Mouse (Mus musculus): ENCODE results near the gene 2010111I01Rik. TPM values are rescaled to one million over a fixed set of nuclear protein-coding genes. Genes with fewer than 3 reads are reported as not detected.

2010111I01Rik gene
- polyA plus RNA-seq, 1 experiment from 2014 or later: 146 TPM

- 77% methylated on average over 2 of the region's 2 CpGs for WGBS
- DNase-seq (ENCODE audit: low spot score) (no peak), ATAC-seq (replicated peaks; ENCODE audit: low FRiP score, low read depth) (no peak)
- no peak overlapping the region for H3K4me2 ChIP-seq (ENCODE audit: low read length)
- no peak overlapping the region for H3K27ac ChIP-seq
- no peak for TF ChIP-seq CTCF (IDR thresholded peaks at IDR 0.05; ENCODE audit: low read depth)
- no peak overlapping the region for H3K9ac ChIP-seq (ENCODE audit: low read depth, low read length)
- peaks cover 12% of the 10 kb centered on the region; the same call in 1 of the 2 replicates for H3K4me1 ChIP-seq (replicated peaks; ENCODE audit: insufficient read depth, low read length)
- H3K4me3 ChIP-seq (replicated peaks; ENCODE audit: low read depth, low read length): no peak overlapping the region
- H3K36me3 ChIP-seq (ENCODE audit: insufficient read depth, low read length): no peaks in the 10 kb centered on the region
- no peaks in the 10 kb centered on the region for H3K27me3 ChIP-seq (ENCODE audit: insufficient read depth, low read length)
- no peaks in the 10 kb centered on the region for H3K9me3 ChIP-seq (replicated peaks; ENCODE audit: low read length)
Measured at GRCm38 (mm10) chr13:63091246-63091645, 126.6 kb downstream of the 2010111I01Rik start.

DNA sequence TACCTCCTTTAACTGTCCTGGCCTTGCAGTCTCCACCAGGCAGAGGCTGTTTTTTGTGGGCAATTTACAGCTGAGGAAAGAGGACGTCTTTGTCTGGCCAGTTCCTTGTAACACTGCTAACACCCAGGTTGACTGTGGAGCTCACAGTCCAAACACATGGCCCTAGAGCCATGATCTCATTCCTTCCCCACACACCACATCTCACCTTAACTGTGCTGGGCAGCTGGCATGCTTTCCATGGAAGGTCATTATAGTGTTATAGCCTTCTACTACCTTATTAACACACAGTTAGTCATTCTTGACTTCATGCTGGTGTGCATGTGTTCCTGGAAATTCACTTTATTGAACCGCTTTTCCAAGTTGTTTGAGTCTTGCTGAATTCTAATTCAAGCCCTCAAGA, 127.6 kb downstream of the 2010111I01Rik start:
- H3K9me3 ChIP-seq (replicated peaks; ENCODE audit: low read length): no peaks in the 10 kb centered on the region
- TF ChIP-seq CTCF (IDR thresholded peaks at IDR 0.05; ENCODE audit: low read depth): no peak
- no peak for DNase-seq (ENCODE audit: low spot score)
- no peaks in the 10 kb centered on the region for H3K27me3 ChIP-seq (ENCODE audit: insufficient read depth, low read length)
- ATAC-seq (replicated peaks; ENCODE audit: low FRiP score, low read depth): no peak
- no peak overlapping the region for H3K9ac ChIP-seq (ENCODE audit: low read depth, low read length)
- H3K27ac ChIP-seq: no peak overlapping the region
- H3K36me3 ChIP-seq (ENCODE audit: insufficient read depth, low read length): no peaks in the 10 kb centered on the region
- H3K4me1 ChIP-seq (replicated peaks; ENCODE audit: insufficient read depth, low read length): peaks cover 12% of the 10 kb centered on the region; the same call in 1 of the 2 replicates
- H3K4me3 ChIP-seq (replicated peaks; ENCODE audit: low read depth, low read length): no peak overlapping the region
- H3K4me2 ChIP-seq (ENCODE audit: low read length): no peak overlapping the region
- WGBS: 83% methylated on average over 2 of the region's 2 CpGs

DNA sequence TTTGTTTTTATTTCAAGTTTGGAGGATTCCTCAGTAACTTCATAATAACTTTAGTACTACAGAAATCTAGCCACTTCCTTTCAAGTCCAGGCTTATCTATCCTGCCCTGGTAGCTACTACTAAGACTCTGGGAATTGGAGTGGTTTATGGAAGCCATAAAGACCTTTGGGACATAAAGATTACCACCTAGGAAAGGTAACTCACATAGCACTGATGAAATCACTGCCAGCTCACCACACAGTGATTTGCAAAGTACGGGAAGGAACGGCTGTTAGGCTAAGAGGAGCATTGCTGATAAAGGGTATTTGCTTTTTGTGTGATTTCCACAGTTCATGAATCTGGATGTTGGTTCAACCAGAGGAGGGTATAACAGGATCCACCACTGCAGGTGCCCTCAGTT, 128.2 kb downstream of the 2010111I01Rik start:
- H3K27me3 ChIP-seq (ENCODE audit: insufficient read depth, low read length): no peaks in the 10 kb centered on the region
- no peak for DNase-seq (ENCODE audit: low spot score)
- ATAC-seq (replicated peaks; ENCODE audit: low FRiP score, low read depth): no peak
- H3K4me2 ChIP-seq (ENCODE audit: low read length): no peak overlapping the region
- H3K36me3 ChIP-seq (ENCODE audit: insufficient read depth, low read length): no peaks in the 10 kb centered on the region
- H3K9ac ChIP-seq (ENCODE audit: low read depth, low read length): no peak overlapping the region
- H3K4me3 ChIP-seq (replicated peaks; ENCODE audit: low read depth, low read length): no peak overlapping the region
- H3K4me1 ChIP-seq (replicated peaks; ENCODE audit: insufficient read depth, low read length): peaks cover 12% of the 10 kb centered on the region; the same call in 1 of the 2 replicates
- no peaks in the 10 kb centered on the region for H3K9me3 ChIP-seq (replicated peaks; ENCODE audit: low read length)
- no peak overlapping the region for H3K27ac ChIP-seq
- 91% methylated on average over 2 of the region's 2 CpGs for WGBS
- TF ChIP-seq CTCF (IDR thresholded peaks at IDR 0.05; ENCODE audit: low read depth): no peak

DNA sequence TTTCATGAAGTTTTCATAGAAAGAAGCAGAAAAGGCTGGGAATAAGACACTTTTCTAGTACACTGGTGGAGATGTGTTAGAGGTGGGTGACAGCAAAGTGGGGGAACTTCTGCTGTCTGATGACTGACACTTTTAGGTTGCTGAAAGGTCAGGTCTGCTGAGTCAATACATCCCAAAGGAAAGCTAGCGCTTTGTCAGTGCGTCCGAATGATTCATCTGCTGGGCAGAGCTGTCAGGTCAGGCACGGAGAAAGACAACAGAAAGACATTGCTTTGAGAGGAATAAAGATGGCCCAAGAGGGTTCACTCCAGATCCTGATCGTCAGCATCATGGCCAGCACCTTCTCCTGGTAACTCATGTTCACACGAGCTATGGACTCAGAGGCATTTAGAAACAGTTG, 128.9 kb downstream of the 2010111I01Rik start:
- Histone ChIP-seq H3K4me1 (replicated peaks; ENCODE audit: insufficient read depth, low read length) (peaks cover 12% of the 10 kb centered on the region; the same call in 1 of the 2 replicates), H3K4me2 (ENCODE audit: low read length) (no peak overlapping the region), H3K9me3 (replicated peaks; ENCODE audit: low read length) (no peaks in the 10 kb centered on the region), H3K27me3 (ENCODE audit: insufficient read depth, low read length) (no peaks in the 10 kb centered on the region), H3K36me3 (ENCODE audit: insufficient read depth, low read length) (no peaks in the 10 kb centered on the region), H3K4me3 (replicated peaks; ENCODE audit: low read depth, low read length) (no peak overlapping the region), H3K9ac (ENCODE audit: low read depth, low read length) (no peak overlapping the region), H3K27ac (no peak overlapping the region)
- DNase-seq (ENCODE audit: low spot score) (no peak), ATAC-seq (replicated peaks; ENCODE audit: low FRiP score, low read depth) (no peak)
- no peak for TF ChIP-seq CTCF (IDR thresholded peaks at IDR 0.05; ENCODE audit: low read depth)
- 79% methylated on average over 6 of the region's 6 CpGs for WGBS

- Histone ChIP-seq H3K9ac (ENCODE audit: low read depth, low read length) (no peak overlapping the region), H3K9me3 (replicated peaks; ENCODE audit: low read length) (no peaks in the 10 kb centered on the region), H3K4me3 (replicated peaks; ENCODE audit: low read depth, low read length) (no peak overlapping the region), H3K36me3 (ENCODE audit: insufficient read depth, low read length) (no peaks in the 10 kb centered on the region), H3K4me1 (replicated peaks; ENCODE audit: insufficient read depth, low read length) (peaks cover 9% of the 10 kb centered on the region; the same call in 1 of the 2 replicates), H3K27ac (peak overlapping the region; percentile 52), H3K27me3 (ENCODE audit: insufficient read depth, low read length) (no peaks in the 10 kb centered on the region), H3K4me2 (ENCODE audit: low read length) (no peak overlapping the region)
- no peak for DNase-seq (ENCODE audit: low spot score)
- no peak for ATAC-seq (replicated peaks; ENCODE audit: low FRiP score, low read depth)
- 38% methylated on average over 8 of the region's 8 CpGs for WGBS
- no peak for TF ChIP-seq CTCF (IDR thresholded peaks at IDR 0.05; ENCODE audit: low read depth)
Measured at GRCm38 (mm10) chr13:63094317-63095131, 129.8 kb downstream of the 2010111I01Rik start.

DNA sequence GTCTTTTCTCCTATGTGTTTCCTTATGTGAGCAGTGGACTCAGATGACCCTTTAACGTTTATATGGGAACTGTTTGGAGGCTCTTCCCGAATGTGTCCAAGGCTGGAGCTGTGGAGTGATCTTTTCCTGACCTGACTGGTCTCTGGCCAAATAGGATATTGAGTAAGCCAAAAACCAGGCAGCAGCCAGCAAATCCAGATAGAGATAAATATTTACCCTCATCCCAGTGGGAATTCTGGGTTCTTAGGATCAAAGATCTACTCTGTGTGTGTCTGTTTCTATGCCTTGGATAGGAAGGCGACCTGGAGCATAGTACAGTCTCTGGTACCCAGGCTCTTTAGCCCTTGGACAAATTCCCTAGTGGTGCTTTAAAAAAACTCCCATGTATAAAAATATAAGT, 132.1 kb downstream of the 2010111I01Rik start:
- no peak for ATAC-seq (replicated peaks; ENCODE audit: low FRiP score, low read depth)
- WGBS: 45% methylated on average over 3 of the region's 3 CpGs
- Histone ChIP-seq H3K9me3 (replicated peaks; ENCODE audit: low read length) (no peaks in the 10 kb centered on the region), H3K4me2 (ENCODE audit: low read length) (no peak overlapping the region), H3K4me1 (replicated peaks; ENCODE audit: insufficient read depth, low read length) (peaks cover 9% of the 10 kb centered on the region; the same call in 1 of the 2 replicates), H3K27me3 (ENCODE audit: insufficient read depth, low read length) (no peaks in the 10 kb centered on the region), H3K9ac (ENCODE audit: low read depth, low read length) (no peak overlapping the region), H3K36me3 (ENCODE audit: insufficient read depth, low read length) (no peaks in the 10 kb centered on the region), H3K27ac (no peak overlapping the region), H3K4me3 (replicated peaks; ENCODE audit: low read depth, low read length) (no peak overlapping the region)
- peak; percentile 83 for DNase-seq (ENCODE audit: low spot score)
- TF ChIP-seq CTCF (IDR thresholded peaks at IDR 0.05; ENCODE audit: low read depth): no peak
